Mouse (Mus musculus): ENCODE results near the gene Pcif1.

- no peak for TF ChIP-seq CTCF (IDR thresholded peaks at IDR 0.05; ENCODE audit: borderline replicate concordance, insufficient read depth, low read length)
- TF ChIP-seq POLR2A (IDR thresholded peaks at IDR 0.05; ENCODE audit: low read depth, low read length), result no peak
These were observed 10.6 kb upstream of the Pcif1 start for GRCm38 (mm10) chr2:164868491-164868890.
